Mouse (Mus musculus) heart, embryonic 14.5 days (tissue): ENCODE data around the gene Prr5l. TPM values are rescaled to one million over a fixed set of nuclear protein-coding genes. Genes with fewer than 3 reads are reported as not detected.

Experiments used
- ATAC-seq: fragments of 200-750 bp; cut with Nextera tagmentation; 2 replicates; pipeline ENCODE4 v1.8.0; 2017; ENCODE audit warnings: low read depth, moderate TSS enrichment; ENCODE audit not compliant: insufficient number of reproducible peaks, insufficient read depth, low FRiP score
- H3K27ac ChIP-seq, 2 experiments: fragments of 200-500 bp in 1 of 2; fragments of 300-500 bp in 1 of 2; sonication (generic) in 1 of 2; replicated peaks in 1 of 2; 2 replicates each; pipeline ENCODE4 v1.5.1; 2012 to 2014; ENCODE audit warnings: low read depth in 2 of 2, low read length in 2 of 2, control low read depth in 1 of 2, mild to moderate bottlenecking in 1 of 2, mixed read lengths in 1 of 2; ENCODE audit not compliant: control insufficient read depth in 1 of 2, insufficient read depth in 1 of 2
- H3K27me3 ChIP-seq: fragments of 300-500 bp; sonication (generic); 2 replicates; pipeline ENCODE4 v1.6.1; 2014; ENCODE audit warnings: mild to moderate bottlenecking, low read length, control low read depth; ENCODE audit not compliant: control insufficient read depth, insufficient read depth
- H3K36me3 ChIP-seq: fragments of 300-500 bp; sonication (generic); 2 replicates; pipeline ENCODE4 v1.6.1; 2014; ENCODE audit warnings: mild to moderate bottlenecking, control low read depth, low read length, mixed read lengths; ENCODE audit not compliant: control insufficient read depth, insufficient read depth
- H3K4me1 ChIP-seq, 2 experiments: fragments of 200-500 bp in 1 of 2; fragments of 300-500 bp in 1 of 2; sonication (generic) in 1 of 2; 2 replicates each; pipeline ENCODE4 v1.6.1; 2012 to 2014; ENCODE audit warnings: low read length in 2 of 2, control low read depth in 1 of 2, mixed read lengths in 1 of 2; ENCODE audit not compliant: control insufficient read depth in 2 of 2, insufficient read depth in 2 of 2
- H3K4me2 ChIP-seq: fragments of 300-500 bp; sonication (generic); 2 replicates; pipeline ENCODE4 v1.6.1; 2014; ENCODE audit warnings: mild to moderate bottlenecking, low read length
- H3K4me3 ChIP-seq, 2 experiments: fragments of 200-500 bp in 1 of 2; fragments of 300-500 bp in 1 of 2; sonication (generic) in 1 of 2; 2 replicates each; pipeline ENCODE4 v1.5.1; 2012 to 2014; ENCODE audit warnings: low read length in 2 of 2, mild to moderate bottlenecking in 2 of 2, control low read depth in 1 of 2, low read depth in 1 of 2, moderate library complexity in 1 of 2; ENCODE audit not compliant: control insufficient read depth in 1 of 2, insufficient read depth in 1 of 2
- H3K9ac ChIP-seq: fragments of 300-500 bp; sonication (generic); 2 replicates; pipeline ENCODE4 v1.6.1; 2014; ENCODE audit warnings: mild to moderate bottlenecking, low read length
- H3K9me3 ChIP-seq: fragments of 300-500 bp; sonication (generic); 2 replicates; pipeline ENCODE4 v1.6.1; 2016; ENCODE audit warnings: low read length, control low read depth; ENCODE audit not compliant: control insufficient read depth
- WGBS: fragments of 180-500 bp; shearing (Covaris S2); extraction: QIAGEN DNeasy Blood & Tissue Kit; methylation state at CpG from one replicate; pipeline ENCODE4 v1.1.7; 2014; 5-methylcytosine and 5-hydroxymethylcytosine counted together
- polyA plus RNA-seq: library from polyadenylated mRNA; unstranded; fragments of >200 nt; fragmentation: Nextera tagmentation; extraction: Ambion mirVana; gene quantifications from 2 replicates; pipeline ENCODE4 v1.2.1, GENCODE M21; 2014

Gene Prr5l
- polyA plus RNA-seq, 1 experiment from 2014 or later, result 7.2 TPM

DNA sequence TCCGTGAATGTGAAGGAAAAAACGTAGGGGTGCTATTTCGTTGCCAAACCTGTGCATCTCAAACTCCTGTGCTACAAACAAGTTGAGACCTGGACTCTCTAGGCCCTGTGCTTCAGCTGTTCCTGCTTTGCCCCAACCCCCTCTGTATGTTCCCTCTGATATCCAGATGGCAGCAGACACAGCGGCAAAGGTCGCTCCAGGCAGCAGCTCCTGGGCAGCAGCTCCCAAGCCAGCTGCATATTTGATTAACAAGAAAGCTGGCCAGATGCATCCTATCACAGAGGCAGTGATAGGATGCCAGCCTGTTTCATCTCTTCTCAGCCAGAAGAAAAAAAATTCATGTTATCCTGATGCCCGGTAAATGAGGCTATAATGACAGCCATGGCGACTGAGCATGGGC, 35.7 kb upstream of the Prr5l start:
- H3K9ac ChIP-seq, result no peak overlapping the region
- H3K9me3 ChIP-seq, result no peaks in the 10 kb centered on the region
- no peaks in the 10 kb centered on the region for H3K27me3 ChIP-seq
- H3K4me2 ChIP-seq, result no peak overlapping the region
- no peak overlapping the region for H3K27ac ChIP-seq
- WGBS, result 70% methylated on average over 7 of the region's 7 CpGs
- no peak overlapping the region for H3K4me3 ChIP-seq
- H3K36me3 ChIP-seq, result no peaks in the 10 kb centered on the region
- peaks cover 0 to 5% of the 10 kb centered on the region in 2 experiments; a peak in 1 of 4 replicates for H3K4me1 ChIP-seq
- no peak for ATAC-seq

DNA sequence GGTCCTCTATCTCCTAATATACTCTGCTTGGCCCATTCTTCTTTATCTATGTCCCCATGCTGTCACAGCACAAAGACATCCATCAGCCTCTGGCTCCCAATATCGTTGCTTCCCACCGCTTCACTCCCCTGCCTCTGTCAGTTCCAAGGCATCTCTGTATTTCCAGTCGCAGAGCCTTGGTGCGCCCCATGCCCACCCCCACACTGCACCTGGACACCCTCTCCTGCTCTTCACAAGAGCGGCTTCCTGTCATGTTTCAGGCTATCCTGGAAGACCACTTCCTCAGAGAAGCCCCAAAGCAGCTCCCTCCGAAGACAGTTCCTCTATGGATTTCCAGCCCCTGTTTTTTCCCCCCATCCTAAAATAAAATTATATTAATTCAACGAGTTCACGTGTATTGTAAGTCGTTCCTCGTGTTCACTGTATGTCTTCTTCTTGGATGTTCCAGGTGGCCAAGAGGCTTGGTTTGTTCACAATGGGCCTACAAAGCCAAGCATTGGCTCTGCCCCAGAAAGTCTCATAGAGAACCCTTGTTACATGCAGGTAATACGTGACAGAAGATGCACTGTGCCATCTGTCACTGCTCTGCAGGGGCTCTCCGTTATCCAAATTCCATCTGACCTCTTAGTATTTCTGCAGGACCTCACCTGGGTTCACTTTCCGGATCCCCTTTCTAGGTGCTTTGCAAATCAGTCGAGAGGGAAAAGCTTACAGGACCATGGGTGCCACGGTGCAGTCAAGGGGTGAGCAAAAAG, 26.7 kb upstream of the Prr5l start:
- no peak overlapping the region for H3K27ac ChIP-seq
- no peaks in the 10 kb centered on the region for H3K36me3 ChIP-seq
- no peaks in the 10 kb centered on the region for H3K27me3 ChIP-seq
- no peak for ATAC-seq
- no peak overlapping the region for H3K4me2 ChIP-seq
- peaks cover 0 to 3% of the 10 kb centered on the region in 2 experiments; a peak in 1 of 4 replicates for H3K4me1 ChIP-seq
- no peak overlapping the region for H3K4me3 ChIP-seq
- 0 out of 2 replicates have a peak, but pooled peaks cover 3% of the 10 kb centered on the region for H3K9me3 ChIP-seq
- no peak overlapping the region for H3K9ac ChIP-seq
- WGBS, result 87% methylated on average over 15 of the region's 15 CpGs

- no peak overlapping the region for H3K4me2 ChIP-seq
- peaks cover 0 to 3% of the 10 kb centered on the region in 2 experiments; a peak in 1 of 4 replicates for H3K4me1 ChIP-seq
- no peak for ATAC-seq
- H3K4me3 ChIP-seq, result no peak overlapping the region
- 70% methylated on average over 13 of the region's 13 CpGs for WGBS
- 0 out of 2 replicates have a peak, but pooled peaks cover 3% of the 10 kb centered on the region for H3K9me3 ChIP-seq
- no peaks in the 10 kb centered on the region for H3K36me3 ChIP-seq
- H3K9ac ChIP-seq, result no peak overlapping the region
- H3K27me3 ChIP-seq, result no peaks in the 10 kb centered on the region
- no peak overlapping the region for H3K27ac ChIP-seq
Measured at GRCm38 (mm10) chr2:101908773-101909172, 25.9 kb upstream of the Prr5l start.

- no peak overlapping the region for H3K4me2 ChIP-seq
- H3K27ac ChIP-seq, result no peak overlapping the region
- 62% methylated on average over 10 of the region's 10 CpGs for WGBS
- H3K9me3 ChIP-seq, result 0 out of 2 replicates have a peak, but pooled peaks cover 3% of the 10 kb centered on the region
- peaks cover 0 to 3% of the 10 kb centered on the region in 2 experiments; a peak in 1 of 4 replicates for H3K4me1 ChIP-seq
- no peak overlapping the region for H3K9ac ChIP-seq
- no peaks in the 10 kb centered on the region for H3K27me3 ChIP-seq
- H3K36me3 ChIP-seq, result 0 out of 2 replicates have a peak, but pooled peaks cover 3% of the 10 kb centered on the region
- no peak for ATAC-seq
- no peak overlapping the region for H3K4me3 ChIP-seq
Measured at GRCm38 (mm10) chr2:101907386-101908022, 24.7 kb upstream of the Prr5l start.

GRCm38 (mm10) chr2:101906379-101906690, 23.5 kb upstream of the Prr5l start:
- Histone ChIP-seq H3K4me2 (peak overlapping the region; percentile 49; the same call in 1 of the 2 replicates), H3K27me3 (no peaks in the 10 kb centered on the region), H3K9ac (peak overlapping the region; percentile 35; the same call in 1 of the 2 replicates), H3K36me3 (peaks cover 10% of the 10 kb centered on the region; the same call in 1 of the 2 replicates), H3K4me3 (no peak overlapping the region), H3K4me1 (peaks cover 0 to 3% of the 10 kb centered on the region in 2 experiments; a peak in 1 of 4 replicates), H3K9me3 (0 out of 2 replicates have a peak, but pooled peaks cover 3% of the 10 kb centered on the region), H3K27ac (no peak overlapping the region)
- WGBS, result 64% methylated on average over 5 of the region's 5 CpGs
- ATAC-seq, result no peak

DNA sequence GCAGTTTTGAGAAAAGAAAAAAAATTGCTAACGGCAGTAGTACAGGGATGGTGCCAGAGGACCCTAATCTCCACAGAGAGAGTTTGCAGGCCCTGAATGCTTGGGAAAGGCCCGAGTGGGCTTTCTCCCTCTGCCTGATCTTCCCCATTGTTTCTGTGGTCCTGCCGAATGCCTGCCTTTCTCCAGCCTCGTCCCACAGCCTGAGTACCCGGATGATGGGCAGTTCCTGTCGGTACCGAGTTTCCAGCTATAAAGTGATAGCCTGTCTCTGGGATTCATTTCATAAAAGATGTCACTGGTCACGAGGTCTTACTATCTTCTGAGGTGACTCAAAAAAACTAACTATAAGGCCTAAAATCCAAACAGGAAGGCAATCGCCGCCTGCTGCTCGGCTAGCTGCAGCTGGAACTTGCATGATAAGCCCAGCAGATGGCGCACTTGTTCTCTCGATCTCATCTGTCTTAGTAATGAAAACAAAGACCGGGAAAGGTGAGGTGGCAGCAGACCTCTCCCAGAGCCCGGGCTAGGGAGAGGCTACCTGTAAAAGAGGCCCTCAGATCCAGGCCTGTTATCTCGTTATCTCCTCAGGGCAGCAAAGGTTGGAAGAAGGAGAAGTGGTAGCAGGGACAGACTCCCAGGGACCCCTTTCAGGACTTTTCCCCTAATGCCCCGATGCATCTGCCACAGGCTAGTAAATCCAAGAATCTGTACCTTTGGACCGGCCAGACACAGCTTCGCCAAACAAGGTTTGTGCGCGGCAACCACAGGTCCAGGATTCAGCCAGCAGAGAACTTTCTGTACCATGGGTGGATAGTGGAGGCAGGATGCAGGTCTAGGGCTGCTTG, 22.9 kb upstream of the Prr5l start:
- peak overlapping the region in 1 of 2 experiments; percentile 3; a peak in 1 of 4 replicates for H3K4me3 ChIP-seq
- no peak for ATAC-seq
- peak overlapping the region; percentile 49 for H3K4me2 ChIP-seq
- peaks cover 0 to 3% of the 10 kb centered on the region in 2 experiments; a peak in 1 of 4 replicates for H3K4me1 ChIP-seq
- H3K36me3 ChIP-seq, result peaks cover 14% of the 10 kb centered on the region
- 0 out of 2 replicates have a peak, but pooled peaks cover 3% of the 10 kb centered on the region for H3K9me3 ChIP-seq
- WGBS, result 27% methylated on average over 21 of the region's 21 CpGs
- H3K9ac ChIP-seq, result peak overlapping the region; percentile 35
- H3K27ac ChIP-seq, result no peak overlapping the region
- H3K27me3 ChIP-seq, result no peaks in the 10 kb centered on the region

- peaks cover 40% of the 10 kb centered on the region for H3K36me3 ChIP-seq
- H3K27me3 ChIP-seq, result no peaks in the 10 kb centered on the region
- H3K9ac ChIP-seq, result no peak overlapping the region
- H3K4me2 ChIP-seq, result no peak overlapping the region
- no peaks in the 10 kb centered on the region for H3K9me3 ChIP-seq
- no peak for ATAC-seq
- H3K27ac ChIP-seq, result no peak overlapping the region
- WGBS, result 77% methylated on average over 4 of the region's 4 CpGs
- no peak overlapping the region for H3K4me3 ChIP-seq
- peaks cover 0 to 3% of the 10 kb centered on the region in 2 experiments; a peak in 1 of 4 replicates for H3K4me1 ChIP-seq
Measured at GRCm38 (mm10) chr2:101902196-101902595, 19.4 kb upstream of the Prr5l start.
